Mouse (Mus musculus) midbrain, embryonic 14.5 days (tissue): ENCODE measurements around the gene Adamts20. TPM values are rescaled to one million over a fixed set of nuclear protein-coding genes. Genes with fewer than 3 reads are reported as not detected.
A peak's percentile ranks its signal among the peaks of the same experiment; 100 is the strongest.

ENCODE experiments used
- ATAC-seq: fragments of 200-750 bp; cut with Nextera tagmentation; 2 replicates; pipeline ENCODE4 v1.8.0; 2017; ENCODE audit warnings: moderate number of reproducible peaks, moderate library complexity; ENCODE audit not compliant: low FRiP score, low TSS enrichment
- DNase-seq: peaks from one replicate; pipeline ENCODE4 v3.0.0-alpha.2; 2015
- H3K27ac ChIP-seq: fragments of 300-500 bp; sonication (generic); replicated peaks from 2 replicates; pipeline ENCODE4 v1.5.1; 2014; ENCODE audit warnings: mild to moderate bottlenecking, low read depth, low read length, moderate library complexity
- H3K27me3 ChIP-seq: fragments of 300-500 bp; sonication (generic); 2 replicates; pipeline ENCODE4 v1.6.1; 2014; ENCODE audit warnings: low read length, control low read depth, mixed read lengths; ENCODE audit not compliant: control insufficient read depth, insufficient read depth
- H3K36me3 ChIP-seq: fragments of 300-500 bp; sonication (generic); 2 replicates; pipeline ENCODE4 v1.6.1; 2014; ENCODE audit warnings: low read length, control low read depth; ENCODE audit not compliant: control insufficient read depth, insufficient read depth
- H3K4me1 ChIP-seq: fragments of 300-500 bp; sonication (generic); 2 replicates; pipeline ENCODE4 v1.6.1; 2014; ENCODE audit warnings: mild to moderate bottlenecking, antibody characterized with exemption, low read length, control low read depth; ENCODE audit not compliant: control insufficient read depth, insufficient read depth
- H3K4me2 ChIP-seq: fragments of 300-500 bp; sonication (generic); 2 replicates; pipeline ENCODE4 v1.6.1; 2014; ENCODE audit warnings: mild to moderate bottlenecking, low read length, moderate library complexity
- H3K4me3 ChIP-seq: fragments of 300-500 bp; sonication (generic); replicated peaks from 2 replicates; pipeline ENCODE4 v1.5.1; 2014; ENCODE audit warnings: low read depth, low read length
- H3K9ac ChIP-seq: fragments of 300-500 bp; sonication (generic); replicated peaks from 2 replicates; pipeline ENCODE4 v1.6.1; 2014; ENCODE audit warnings: mild to moderate bottlenecking, low read length, moderate library complexity
- H3K9me3 ChIP-seq: fragments of 300-500 bp; sonication (generic); 2 replicates; pipeline ENCODE4 v1.6.1; 2016; ENCODE audit warnings: low read length, control low read depth, mixed read lengths; ENCODE audit not compliant: control insufficient read depth
- WGBS: fragments of 180-500 bp; shearing (Covaris S2); extraction: QIAGEN DNeasy Blood & Tissue Kit; methylation state at CpG from one replicate; pipeline ENCODE4 v1.1.7; 2014; 5-methylcytosine and 5-hydroxymethylcytosine counted together
- polyA plus RNA-seq: library from polyadenylated mRNA; unstranded; fragments of >200 nt; fragmentation: Nextera tagmentation; extraction: Ambion mirVana; gene quantifications from 2 replicates; pipeline ENCODE4 v1.2.1, GENCODE M21; 2014

Gene Adamts20
- polyA plus RNA-seq, 1 experiment from 2014 or later: 3.5 TPM

- WGBS: 95% methylated on average over 4 of the region's 4 CpGs
- ATAC-seq: no peak
- H3K4me2 ChIP-seq: no peak overlapping the region
Observed at GRCm38 (mm10) chr15:94259497-94259896, 205.7 kb downstream of the Adamts20 start.

DNA sequence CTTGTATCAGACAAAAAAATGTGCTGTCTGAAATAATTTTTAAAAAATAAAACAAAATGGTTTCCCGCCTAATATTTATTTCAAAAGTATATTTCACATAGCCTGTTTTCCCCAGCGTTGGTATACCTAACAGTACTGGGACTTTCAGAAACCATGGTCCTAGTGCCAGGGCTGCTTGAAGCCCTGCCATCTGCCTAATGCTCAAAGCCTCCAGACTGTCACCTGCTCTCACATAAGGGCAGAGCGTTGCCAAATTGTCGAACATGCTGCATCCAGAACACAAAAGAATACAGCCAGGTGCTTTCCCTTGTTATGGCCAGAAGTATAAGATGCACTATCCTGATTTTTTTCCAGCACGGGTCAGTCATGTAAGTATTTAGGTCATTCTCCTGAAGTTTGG is 209.7 kb downstream of the Adamts20 start:
- H3K4me3 ChIP-seq: no peak overlapping the region
- H3K9me3 ChIP-seq: no peaks in the 10 kb centered on the region
- no peaks in the 10 kb centered on the region for H3K36me3 ChIP-seq
- DNase-seq: no peak
- no peaks in the 10 kb centered on the region for H3K27me3 ChIP-seq
- no peak overlapping the region for H3K9ac ChIP-seq
- H3K4me2 ChIP-seq: no peak overlapping the region
- 94% methylated on average over 5 of the region's 5 CpGs for WGBS
- ATAC-seq: no peak
- no peaks in the 10 kb centered on the region for H3K4me1 ChIP-seq
- no peak overlapping the region for H3K27ac ChIP-seq

More at GRCm38 (mm10) chr15:94259497-94259896, 205.7 kb downstream of the Adamts20 start:
- Histone ChIP-seq H3K9ac (no peak overlapping the region), H3K4me1 (no peaks in the 10 kb centered on the region), H3K4me3 (no peak overlapping the region), H3K9me3 (no peaks in the 10 kb centered on the region), H3K27me3 (no peaks in the 10 kb centered on the region), H3K27ac (no peak overlapping the region), H3K36me3 (no peaks in the 10 kb centered on the region)
- no peak for DNase-seq

GRCm38 (mm10) chr15:94254861-94255516 is 210.2 kb downstream of the Adamts20 start:
- H3K36me3 ChIP-seq: no peaks in the 10 kb centered on the region
- 73% methylated on average over 3 of the region's 3 CpGs for WGBS
- H3K9ac ChIP-seq: no peak overlapping the region
- no peaks in the 10 kb centered on the region for H3K4me1 ChIP-seq
- H3K4me2 ChIP-seq: no peak overlapping the region
- no peaks in the 10 kb centered on the region for H3K27me3 ChIP-seq
- H3K9me3 ChIP-seq: no peaks in the 10 kb centered on the region
- no peak overlapping the region for H3K4me3 ChIP-seq
- no peak overlapping the region for H3K27ac ChIP-seq
- ATAC-seq: no peak
- DNase-seq: no peak

DNA sequence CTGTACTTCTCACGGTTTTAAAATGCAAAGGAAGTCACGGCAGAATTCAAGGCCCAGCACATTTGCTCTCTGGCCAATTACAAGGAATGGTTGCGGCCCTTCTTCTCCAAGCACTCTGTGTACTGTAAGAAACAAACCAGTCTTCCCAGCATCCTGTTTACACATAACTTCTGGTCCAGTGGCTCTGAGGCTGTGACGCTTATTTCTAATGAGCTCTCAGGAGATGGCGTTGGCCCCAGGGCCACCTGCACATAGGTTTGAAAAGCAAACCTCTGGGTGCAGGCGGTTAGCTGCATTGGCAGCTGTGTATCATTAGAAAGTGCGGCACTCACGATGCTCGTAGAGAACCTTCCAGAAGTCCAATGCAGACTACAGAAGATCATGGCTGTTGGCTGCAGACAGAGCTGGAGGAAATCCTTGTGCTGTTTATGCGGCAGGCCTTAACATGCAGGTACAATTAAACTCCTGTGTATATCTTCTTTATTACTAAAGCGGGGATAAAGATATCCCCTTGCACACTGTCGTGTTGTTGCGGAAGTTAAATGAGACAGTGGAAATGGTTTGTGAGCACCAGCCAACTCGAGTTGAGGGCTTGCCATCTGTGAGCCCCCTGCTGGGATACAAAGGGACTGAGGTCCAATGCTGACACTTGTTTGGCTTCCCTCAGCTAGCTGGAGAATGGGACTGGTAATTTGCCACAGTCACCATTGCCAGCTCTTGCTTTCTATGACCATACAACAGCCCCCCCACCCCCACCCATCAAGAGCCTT is 210.9 kb downstream of the Adamts20 start:
- Histone ChIP-seq H3K36me3 (no peaks in the 10 kb centered on the region), H3K27me3 (no peaks in the 10 kb centered on the region), H3K4me1 (no peaks in the 10 kb centered on the region), H3K9me3 (no peaks in the 10 kb centered on the region), H3K9ac (no peak overlapping the region), H3K4me2 (no peak overlapping the region), H3K27ac (no peak overlapping the region), H3K4me3 (no peak overlapping the region)
- WGBS: 78% methylated on average over 14 of the region's 14 CpGs
- ATAC-seq: peak; percentile 60; the same call in 1 of the 2 replicates
- peak; percentile 64 for DNase-seq

GRCm38 (mm10) chr15:94252962-94253712 is 212.1 kb downstream of the Adamts20 start:
- H3K27ac ChIP-seq: no peak overlapping the region
- H3K9ac ChIP-seq: no peak overlapping the region
- no peak for DNase-seq
- 83% methylated on average over 13 of the region's 13 CpGs for WGBS
- H3K4me2 ChIP-seq: no peak overlapping the region
- H3K4me3 ChIP-seq: no peak overlapping the region
- no peaks in the 10 kb centered on the region for H3K9me3 ChIP-seq
- no peaks in the 10 kb centered on the region for H3K27me3 ChIP-seq
- H3K4me1 ChIP-seq: no peaks in the 10 kb centered on the region
- no peak for ATAC-seq
- H3K36me3 ChIP-seq: no peaks in the 10 kb centered on the region

DNA sequence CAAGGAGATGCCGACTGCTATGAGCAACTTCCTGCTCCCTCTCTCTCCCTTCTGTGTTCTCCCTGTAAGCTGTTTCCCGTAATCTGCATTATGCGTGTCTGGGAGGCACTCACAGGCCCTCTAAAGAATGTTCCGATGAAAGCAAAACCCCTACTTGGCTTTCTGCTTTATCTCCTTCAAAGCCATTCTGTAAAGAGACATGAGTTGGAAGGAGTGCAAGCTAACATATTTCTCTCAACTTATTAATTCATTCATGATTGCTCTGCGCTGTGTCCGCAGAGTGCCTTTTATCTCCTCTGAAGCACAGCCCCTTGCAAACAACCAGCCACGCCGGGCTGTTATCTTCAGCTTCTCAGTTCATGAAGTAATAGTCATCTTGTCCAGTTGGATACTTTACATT is 215.5 kb downstream of the Adamts20 start:
- no peak for ATAC-seq
- 58% methylated on average over 8 of the region's 8 CpGs for WGBS
- no peaks in the 10 kb centered on the region for H3K4me1 ChIP-seq
- no peak overlapping the region for H3K9ac ChIP-seq
- no peak for DNase-seq
- no peak overlapping the region for H3K4me3 ChIP-seq
- H3K27ac ChIP-seq: no peak overlapping the region
- H3K9me3 ChIP-seq: no peaks in the 10 kb centered on the region
- H3K27me3 ChIP-seq: no peaks in the 10 kb centered on the region
- H3K4me2 ChIP-seq: no peak overlapping the region
- H3K36me3 ChIP-seq: no peaks in the 10 kb centered on the region

DNA sequence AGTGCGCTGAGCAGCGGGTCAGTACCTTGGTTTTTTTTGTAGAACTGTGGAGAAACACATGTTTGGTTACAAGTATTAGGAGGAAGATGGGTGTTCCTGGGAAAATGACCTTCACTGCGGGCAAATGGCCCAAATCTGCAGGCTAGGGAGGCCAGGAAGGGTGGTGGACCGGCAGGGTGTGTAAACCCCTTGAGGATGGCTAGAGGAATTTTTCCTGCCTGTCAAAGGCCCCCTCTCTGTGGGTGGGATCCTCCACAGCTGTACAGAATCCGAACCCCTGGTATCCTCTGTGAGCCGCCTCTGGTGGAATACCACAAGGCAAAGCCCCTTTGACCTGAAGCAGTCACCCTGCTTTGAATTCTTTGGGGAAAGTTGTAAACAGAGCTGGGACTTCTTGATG is 216.8 kb downstream of the Adamts20 start:
- WGBS: 66% methylated on average over 6 of the region's 6 CpGs
- Histone ChIP-seq H3K9ac (no peak overlapping the region), H3K4me1 (no peaks in the 10 kb centered on the region), H3K27me3 (no peaks in the 10 kb centered on the region), H3K27ac (no peak overlapping the region), H3K4me3 (no peak overlapping the region), H3K4me2 (no peak overlapping the region), H3K9me3 (no peaks in the 10 kb centered on the region), H3K36me3 (no peaks in the 10 kb centered on the region)
- ATAC-seq: no peak
- no peak for DNase-seq

GRCm38 (mm10) chr15:94246669-94247068 is 218.5 kb downstream of the Adamts20 start:
- Histone ChIP-seq H3K9me3 (no peaks in the 10 kb centered on the region), H3K4me3 (no peak overlapping the region), H3K27me3 (no peaks in the 10 kb centered on the region), H3K9ac (no peak overlapping the region), H3K36me3 (no peaks in the 10 kb centered on the region), H3K4me2 (no peak overlapping the region), H3K4me1 (no peaks in the 10 kb centered on the region), H3K27ac (no peak overlapping the region)
- 88% methylated on average over 5 of the region's 5 CpGs for WGBS
- DNase-seq (no peak), ATAC-seq (no peak)
